14 mouse cellular contexts compared by ENCODE assay signal in the genomic region with DNA sequence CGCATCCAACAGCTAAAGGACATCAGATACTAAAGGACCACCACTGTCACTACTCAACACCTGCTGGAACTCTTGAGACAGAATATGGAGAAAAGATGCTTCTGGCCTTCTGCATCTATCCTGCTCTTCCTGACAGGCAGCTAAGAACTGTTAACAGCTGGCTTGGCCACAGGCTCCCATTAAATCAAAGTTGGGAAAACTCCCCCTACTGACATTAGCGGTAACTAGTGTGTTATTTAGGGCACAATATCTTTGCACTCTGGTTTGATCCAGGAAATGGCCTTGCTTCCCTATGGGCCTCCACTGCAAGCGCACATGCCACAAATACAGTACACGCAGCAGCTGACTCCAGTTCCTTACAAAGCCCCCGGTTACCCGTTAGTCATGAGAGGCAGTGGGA.
A peak's percentile ranks its signal among the peaks of the same experiment; 100 is the strongest.
DNase-seq lines count a peak whose midpoint lies in the region; ATAC-seq and TF ChIP-seq lines count a peak whose summit lies in the region.
"Had no signal": no experiment of that assay in that cellular context is flagged by ENCODE, and none has a peak within 500 bp of the region (broad histone marks: within the 10 kb centered on the region; RNA-seq: fewer than 3 reads in every experiment).

No protein-coding gene starts in this region.

- TF ChIP-seq POLR2A in heart, adult 2 months (IDR thresholded peaks at IDR 0.05; ENCODE audit: insufficient read depth, low read depth, low read length): no peak

- no peak for DNase-seq in heart, adult 2 months
- DNase-seq in lung, embryonic 14.5 days: peak; percentile 71
- DNase-seq in lung, postnatal 4 days: no peak
- no peak for DNase-seq in forebrain, postnatal 0 days
- DNase-seq in stomach, postnatal 0 days (ENCODE audit: low spot score): no peak
- DNase-seq in layer of hippocampus, adult 8-10 months (ENCODE audit: low spot score in 2 of 2): no peak
- DNase-seq: adrenal gland, adult 8-10 months; cerebellum, adult 9-11 months; kidney, adult 2 months had no signal

- 50% methylated on average over 6 of the region's 6 CpGs for WGBS in heart, adult 2 months
- WGBS in heart, embryonic 11.5 days (ENCODE audit: insufficient replicate concordance): 59% methylated on average over 6 of the region's 6 CpGs
- WGBS in lung, embryonic 14.5 days: 50% methylated on average over 6 of the region's 6 CpGs
- WGBS in forebrain, postnatal 0 days: 59% methylated on average over 6 of the region's 6 CpGs
- 60% methylated on average over 6 of the region's 6 CpGs for WGBS in stomach, postnatal 0 days

- H3K4me2 ChIP-seq in heart, embryonic 11.5 days: no peak overlapping the region
- no peak overlapping the region for H3K4me2 ChIP-seq in lung, embryonic 14.5 days
- H3K4me2 ChIP-seq in forebrain, postnatal 0 days (ENCODE audit: low read depth): no peak overlapping the region
- H3K4me2 ChIP-seq in stomach, postnatal 0 days (replicated peaks; ENCODE audit: low read depth): no peak overlapping the region

- no peak overlapping the region for H3K4me3 ChIP-seq in heart, adult 2 months
- no peak overlapping the region for H3K4me3 ChIP-seq in heart, embryonic 11.5 days (ENCODE audit: low read depth, low read length)
- H3K4me3 ChIP-seq in lung, embryonic 14.5 days (ENCODE audit: low read depth, low read length): no peak overlapping the region
- H3K4me3 ChIP-seq in forebrain, postnatal 0 days (ENCODE audit: low read depth, low read length): no peak overlapping the region
- H3K4me3 ChIP-seq in stomach, postnatal 0 days (ENCODE audit: low read depth, low read length): no peak overlapping the region
- H3K4me3 ChIP-seq: hindbrain, embryonic 12.5 days had no signal

- no peaks in the 10 kb centered on the region; the same call in 1 of the 2 replicates for H3K4me1 ChIP-seq in heart, adult 2 months (ENCODE audit: control insufficient read depth, insufficient read depth, low read length)
- H3K4me1 ChIP-seq in heart, embryonic 11.5 days (ENCODE audit: control insufficient read depth, insufficient read depth, low read length): peaks cover 11% of the 10 kb centered on the region
- H3K4me1 ChIP-seq in lung, embryonic 14.5 days (ENCODE audit: insufficient read depth): no peaks in the 10 kb centered on the region
- H3K4me1 ChIP-seq in forebrain, postnatal 0 days (ENCODE audit: insufficient read depth): no peaks in the 10 kb centered on the region
- H3K4me1 ChIP-seq in stomach, postnatal 0 days (replicated peaks; ENCODE audit: control insufficient read depth, insufficient read depth): no peaks in the 10 kb centered on the region

- no peaks in the 10 kb centered on the region for H3K36me3 ChIP-seq in heart, adult 2 months (ENCODE audit: control insufficient read depth, insufficient read depth, low read length)
- H3K36me3 ChIP-seq in heart, embryonic 11.5 days (ENCODE audit: control insufficient read depth, insufficient read depth, low read length): no peaks in the 10 kb centered on the region
- no peaks in the 10 kb centered on the region for H3K36me3 ChIP-seq in lung, embryonic 14.5 days (ENCODE audit: insufficient read depth)
- no peaks in the 10 kb centered on the region for H3K36me3 ChIP-seq in forebrain, postnatal 0 days (ENCODE audit: insufficient read depth)
- no peaks in the 10 kb centered on the region for H3K36me3 ChIP-seq in stomach, postnatal 0 days (ENCODE audit: control insufficient read depth, insufficient read depth, low read length)
- H3K36me3 ChIP-seq: hindbrain, embryonic 12.5 days had no signal

- no peak overlapping the region for H3K27ac ChIP-seq in heart, adult 2 months
- no peak overlapping the region; the same call in 1 of the 2 replicates for H3K27ac ChIP-seq in heart, embryonic 11.5 days (ENCODE audit: low read depth, low read length)
- H3K27ac ChIP-seq in lung, embryonic 14.5 days (ENCODE audit: low read depth): no peak overlapping the region
- no peak overlapping the region for H3K27ac ChIP-seq in forebrain, postnatal 0 days (ENCODE audit: low read depth, low read length)
- no peak overlapping the region for H3K27ac ChIP-seq in stomach, postnatal 0 days (replicated peaks)
- H3K27ac ChIP-seq: hindbrain, embryonic 12.5 days; liver, embryonic 14.5 days; macrophage had no signal

- peak; percentile 15; the same call in 1 of the 2 replicates for TF ChIP-seq CTCF in heart, adult 2 months (IDR thresholded peaks at IDR 0.05)
- TF ChIP-seq CTCF in lung, embryonic 14.5 days (IDR thresholded peaks at IDR 0.05; ENCODE audit: low read depth): peak; percentile 27; the same call in 1 of the 2 replicates
- TF ChIP-seq CTCF in forebrain, postnatal 0 days (IDR thresholded peaks at IDR 0.05; ENCODE audit: low read depth): 0 out of 2 replicates have a peak, but pooled peaks have one; percentile 13
- 0 out of 2 replicates have a peak, but pooled peaks have one; percentile 23 for TF ChIP-seq CTCF in stomach, postnatal 0 days (IDR thresholded peaks at IDR 0.05; ENCODE audit: low read depth)

- H3K79me2 ChIP-seq in heart, adult 2 months (replicated peaks; ENCODE audit: control insufficient read depth, insufficient read depth, low read length): no peaks in the 10 kb centered on the region

- intact Hi-C loops in heart, adult 2 months (cut with DNase I): no loop called here

- no peaks in the 10 kb centered on the region for H3K9me3 ChIP-seq in heart, embryonic 11.5 days (replicated peaks; ENCODE audit: control insufficient read depth, low read length)
- H3K9me3 ChIP-seq in lung, embryonic 14.5 days (ENCODE audit: low read depth, low read length): no peaks in the 10 kb centered on the region
- H3K9me3 ChIP-seq in forebrain, postnatal 0 days (ENCODE audit: low read length): no peaks in the 10 kb centered on the region
- no peaks in the 10 kb centered on the region for H3K9me3 ChIP-seq in stomach, postnatal 0 days (ENCODE audit: control insufficient read depth, low read length)
- H3K9me3 ChIP-seq: hindbrain, embryonic 12.5 days had no signal

- ATAC-seq in heart, embryonic 11.5 days (replicated peaks; ENCODE audit: insufficient number of reproducible peaks, low FRiP score, low TSS enrichment): no peak
- peak; percentile 35; the same call in 1 of the 2 replicates for ATAC-seq in lung, embryonic 14.5 days (ENCODE audit: insufficient read depth)
- no peak for ATAC-seq in forebrain, postnatal 0 days
- no peak for ATAC-seq in stomach, postnatal 0 days (ENCODE audit: low FRiP score, low TSS enrichment)
- no peak for ATAC-seq in megakaryocyte, adult 5-6 weeks (ENCODE audit: poor library complexity, severe bottlenecking)

- no peaks in the 10 kb centered on the region for H3K27me3 ChIP-seq in heart, adult 2 months (ENCODE audit: control insufficient read depth, insufficient read depth, low read length)
- H3K27me3 ChIP-seq in heart, embryonic 11.5 days (ENCODE audit: control insufficient read depth, insufficient read depth, low read length): no peaks in the 10 kb centered on the region
- H3K27me3 ChIP-seq in lung, embryonic 14.5 days (ENCODE audit: insufficient read depth, low read length): no peaks in the 10 kb centered on the region
- H3K27me3 ChIP-seq in forebrain, postnatal 0 days (ENCODE audit: insufficient read depth, low read length): no peaks in the 10 kb centered on the region
- no peaks in the 10 kb centered on the region for H3K27me3 ChIP-seq in stomach, postnatal 0 days (ENCODE audit: control insufficient read depth, insufficient read depth, low read length)
- H3K27me3 ChIP-seq: hindbrain, embryonic 12.5 days had no signal

- no peak for TF ChIP-seq EP300 in heart, adult 2 months (IDR thresholded peaks at IDR 0.05; ENCODE audit: insufficient read depth, low read depth, low read length)
- TF ChIP-seq EP300 in stomach, postnatal 0 days (optimal IDR thresholded peaks at IDR 0.05): no peak

- no peak overlapping the region for H3K9ac ChIP-seq in heart, adult 2 months (ENCODE audit: low read depth, low read length)
- no peak overlapping the region for H3K9ac ChIP-seq in heart, embryonic 11.5 days (ENCODE audit: low read depth, low read length)
- H3K9ac ChIP-seq in lung, embryonic 14.5 days: no peak overlapping the region
- no peak overlapping the region for H3K9ac ChIP-seq in forebrain, postnatal 0 days
- no peak overlapping the region for H3K9ac ChIP-seq in stomach, postnatal 0 days (ENCODE audit: low read length)
- H3K9ac ChIP-seq: hindbrain, embryonic 12.5 days; liver, embryonic 14.5 days had no signal
